Mouse (Mus musculus) ovary, postnatal 36 days (tissue): ENCODE measurements at regions not wholly inside any gene's neighbourhood (a gene's known extent, or its start where the extent isn't known, plus 50 kb on each side); places are given as distances from the start of the nearest gene placed in this dataset.

Experiments used
- DNase-seq: peaks from one replicate; pipeline ENCODE4 v3.0.0; 2022; ENCODE audit warnings: low spot score, mixed read lengths

DNA sequence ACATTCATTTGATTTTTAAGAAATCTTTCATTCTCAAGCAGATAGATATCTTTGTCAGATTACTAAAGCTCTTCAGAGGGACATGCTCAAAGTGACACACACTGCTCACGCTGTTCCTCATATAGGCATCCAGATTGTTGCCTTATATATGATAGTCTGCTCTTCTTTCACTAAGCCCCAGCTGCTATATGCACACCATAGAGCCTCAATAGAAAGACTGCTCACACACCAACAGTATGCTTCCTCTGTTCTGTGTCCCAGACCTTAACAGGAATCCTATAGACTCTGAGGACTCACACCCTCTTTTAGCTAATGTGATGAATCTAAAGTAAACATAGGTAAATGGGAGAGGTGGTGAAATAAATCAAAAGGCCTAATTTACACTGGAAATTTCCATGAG lies 561.8 kb downstream of the Smarca1 start:
- DNase-seq = no peak

DNA sequence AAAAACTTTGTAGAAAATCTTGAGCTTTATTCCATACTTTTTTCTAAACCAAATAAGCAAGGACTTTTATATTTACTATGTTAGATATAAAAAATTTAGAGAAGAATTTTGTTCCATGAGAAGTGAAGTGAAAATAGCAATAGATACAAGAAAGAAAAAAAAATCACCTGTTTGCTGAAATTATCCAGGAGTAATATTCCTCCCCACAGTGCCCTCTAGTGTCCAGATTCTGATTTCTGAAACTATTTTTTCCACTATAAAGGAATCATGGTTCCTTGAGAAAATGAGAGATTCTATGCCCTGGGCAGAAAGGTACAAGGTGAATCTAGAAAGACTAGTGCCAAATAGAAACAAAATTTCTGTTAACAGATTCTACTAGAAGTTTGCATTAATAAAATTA lies 564.0 kb downstream of the Smarca1 start:
- DNase-seq = no peak

DNA sequence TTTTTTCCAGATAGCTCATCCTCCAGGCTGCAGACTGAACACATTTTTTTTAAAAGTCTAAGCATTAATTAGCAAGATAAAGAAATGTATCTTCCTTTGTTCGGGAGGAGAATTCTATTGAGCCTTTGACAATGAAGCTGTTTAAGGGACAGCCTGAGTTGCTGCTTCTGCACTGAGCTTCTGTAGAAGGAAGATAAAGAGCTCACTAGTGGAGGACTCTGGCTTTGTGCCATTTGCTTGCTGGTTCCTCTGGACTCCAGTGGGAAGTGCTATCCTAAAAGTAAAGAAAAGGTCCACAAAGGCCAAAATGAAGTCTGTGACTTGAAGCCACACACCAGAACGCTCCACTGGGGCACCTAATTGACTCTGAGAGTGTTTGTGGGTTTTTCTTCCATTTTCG lies 577.0 kb downstream of the Smarca1 start:
- no peak for DNase-seq

- no peak for DNase-seq
Observed at GRCm38 (mm10) chrX:47307140-47307539, 585.6 kb downstream of the Smarca1 start.

DNA sequence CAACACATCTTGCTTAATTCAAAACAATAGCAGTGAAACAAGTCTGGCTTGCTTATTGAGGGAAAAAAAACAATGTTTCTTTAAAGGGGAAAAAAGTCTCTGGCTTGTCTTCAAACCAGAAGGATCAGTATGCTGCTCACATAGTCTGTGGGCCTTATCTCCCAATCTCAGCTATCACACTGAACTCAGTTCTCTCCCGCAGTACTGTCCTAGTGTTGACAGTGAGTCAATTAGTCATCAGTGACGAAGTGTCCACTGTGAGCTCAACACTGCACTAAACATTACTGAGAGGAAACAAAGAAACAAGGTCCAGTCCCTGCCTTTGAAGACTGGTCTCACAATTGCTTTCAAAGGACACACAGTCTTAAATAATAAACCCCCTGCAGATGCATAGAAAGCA lies 589.2 kb downstream of the Smarca1 start:
- no peak for DNase-seq

DNA sequence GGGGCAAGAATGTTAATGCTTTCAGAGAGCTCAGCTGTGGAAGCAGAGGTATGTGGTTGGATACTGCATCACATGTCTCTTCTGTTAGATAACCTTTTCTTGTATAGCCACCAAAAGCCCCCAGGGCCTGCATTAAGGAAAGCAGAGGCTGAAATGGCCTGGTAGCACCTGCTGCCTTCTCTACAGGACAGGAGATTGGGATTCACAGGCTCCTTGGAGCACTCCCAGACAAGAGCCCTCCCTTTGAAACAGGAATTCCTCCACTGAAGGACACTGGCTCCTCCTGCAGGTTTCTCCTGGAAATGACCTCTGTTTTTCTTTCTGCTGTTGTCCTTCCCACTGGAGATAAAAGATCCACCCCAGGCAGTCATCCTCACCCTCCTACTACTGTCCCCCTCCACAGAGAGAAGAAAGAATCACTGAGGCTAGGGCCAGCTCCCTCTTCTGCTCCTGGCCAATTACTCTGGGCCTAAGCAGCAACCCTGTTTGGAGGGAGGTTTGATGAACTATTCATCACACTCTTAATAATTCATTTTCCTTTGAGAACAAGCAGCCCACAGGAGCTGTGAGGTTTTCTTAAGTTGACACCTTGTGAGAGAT lies 600.1 kb downstream of the Smarca1 start:
- DNase-seq = peak; percentile 9
